Mouse (Mus musculus) spleen, postnatal 36 days (tissue): ENCODE results near the gene Depp1.

Experiments
- DNase-seq, 2 experiments: peaks; one replicate each; pipeline ENCODE4 v3.0.0; 2022; ENCODE audit warnings: low spot score in 2 of 2, mixed read lengths in 1 of 2

The Depp1 gene

GRCm38 (mm10) chr6:116682317-116682716, 31.9 kb downstream of the Depp1 start:
- peak; percentile 82 to 84 for DNase-seq

- DNase-seq: no peak
Measured at GRCm38 (mm10) chr6:116693639-116694038, 43.2 kb downstream of the Depp1 start.

DNA sequence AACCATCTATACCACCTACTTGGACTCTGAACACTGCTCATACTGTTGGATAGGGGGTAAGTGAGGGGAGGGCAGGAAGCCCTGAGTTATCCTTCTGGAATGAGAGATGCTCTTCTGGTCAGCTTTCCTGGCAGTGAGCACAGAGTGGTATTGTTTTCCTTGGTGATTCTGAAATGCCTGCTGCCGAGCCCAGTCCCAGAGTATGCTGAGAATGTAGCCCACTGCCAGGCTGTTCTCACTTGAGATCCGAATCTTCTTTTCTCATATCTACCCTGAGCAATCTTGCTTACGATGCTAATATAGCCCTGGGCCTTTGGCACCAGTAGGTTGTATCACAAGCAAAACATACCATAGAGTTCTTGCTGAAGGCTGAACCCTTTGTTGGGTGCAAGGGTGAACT, 43.9 kb downstream of the Depp1 start:
- DNase-seq: no peak

DNA sequence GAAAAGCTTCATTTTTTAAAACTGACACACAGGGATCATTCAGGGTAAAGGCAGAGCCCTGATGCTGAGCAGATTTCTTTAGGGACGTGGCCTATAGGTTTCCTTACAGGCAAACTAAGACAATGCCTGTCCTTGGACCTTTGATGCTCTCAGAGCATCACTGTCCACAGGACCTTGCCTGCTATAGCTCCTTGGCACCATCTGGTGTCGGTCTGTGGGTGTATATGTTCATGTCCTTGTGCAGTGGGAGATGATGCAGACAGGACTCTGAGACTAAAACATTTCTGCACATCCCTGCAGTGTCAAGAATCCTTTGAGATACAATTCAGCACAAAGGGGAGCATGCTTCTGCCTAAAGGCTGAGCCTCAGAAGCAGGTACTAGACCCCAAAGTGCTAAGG, 47.0 kb downstream of the Depp1 start:
- peak in 1 of 2 experiments; percentile 36 for DNase-seq

DNA sequence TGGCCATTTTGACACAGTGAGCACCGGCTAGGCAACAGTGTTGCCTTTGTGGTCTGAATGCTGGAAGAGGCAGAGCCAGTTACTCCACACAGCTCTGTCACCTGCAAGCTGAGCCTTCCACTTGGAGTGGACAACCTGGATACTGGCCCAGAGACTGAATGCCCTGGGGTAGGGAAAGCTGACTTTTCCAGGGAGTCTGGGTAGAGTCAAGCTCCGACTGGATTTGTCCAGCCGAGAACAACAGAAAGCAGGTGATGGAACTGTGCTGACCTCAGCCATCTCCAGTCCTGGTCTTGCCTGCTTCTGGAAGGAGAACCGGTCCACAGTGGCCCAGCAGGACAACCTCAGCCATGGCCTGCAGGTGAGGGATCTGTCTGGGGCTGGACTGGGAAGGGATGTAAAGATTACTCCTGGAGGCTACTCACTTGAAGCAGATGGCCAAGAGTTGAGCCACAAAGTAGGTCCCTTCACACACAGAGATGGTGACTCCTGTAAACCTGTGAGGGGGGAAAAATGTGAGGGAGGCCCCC, 47.6 kb downstream of the Depp1 start:
- DNase-seq: no peak

DNA sequence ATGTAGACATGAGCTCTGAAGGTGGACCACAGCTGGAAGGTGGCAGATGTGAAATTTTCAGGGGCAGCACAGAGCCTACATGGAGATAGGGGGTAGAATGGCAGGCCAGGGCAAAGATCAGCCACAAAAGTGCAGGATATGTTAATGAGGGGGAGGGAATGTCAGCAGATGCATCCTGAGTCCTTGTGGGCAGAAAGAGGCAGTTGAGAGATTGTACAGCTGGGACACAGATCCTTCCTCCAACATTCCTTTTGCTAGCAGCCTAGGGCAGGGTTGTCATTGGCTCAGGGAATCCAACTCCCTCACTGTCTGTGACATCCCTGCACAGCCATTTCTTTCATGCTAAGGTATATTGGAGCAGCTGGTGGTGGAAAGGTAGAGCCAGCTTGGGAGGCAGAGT, 50.4 kb downstream of the Depp1 start:
- no peak for DNase-seq
